Mouse (Mus musculus) kidney, embryonic 16.5 days (tissue): ENCODE measurements around the gene Peak1. TPM values are rescaled to one million over a fixed set of nuclear protein-coding genes. Genes with fewer than 3 reads are reported as not detected.

Source experiments
- ATAC-seq: fragments of 200-750 bp; cut with Nextera tagmentation; 2 replicates; pipeline ENCODE4 v1.8.0; 2017; ENCODE audit warnings: moderate TSS enrichment; ENCODE audit not compliant: low FRiP score, low TSS enrichment
- H3K27ac ChIP-seq: fragments of 300-500 bp; sonication (generic); 2 replicates; pipeline ENCODE4 v1.5.1; 2014; ENCODE audit warnings: low read length
- H3K27me3 ChIP-seq: fragments of 300-500 bp; sonication (generic); 2 replicates; pipeline ENCODE4 v1.6.1; 2014; ENCODE audit warnings: low read length, control low read depth, mixed read lengths; ENCODE audit not compliant: insufficient read depth
- H3K36me3 ChIP-seq: fragments of 300-500 bp; sonication (generic); 2 replicates; pipeline ENCODE4 v1.6.1; 2014; ENCODE audit warnings: low read length, control low read depth, mixed read lengths; ENCODE audit not compliant: insufficient read depth
- H3K4me1 ChIP-seq: fragments of 300-500 bp; sonication (generic); 2 replicates; pipeline ENCODE4 v1.6.1; 2014; ENCODE audit warnings: low read length, control low read depth, mixed read lengths; ENCODE audit not compliant: insufficient read depth
- H3K4me2 ChIP-seq: fragments of 300-500 bp; sonication (generic); replicated peaks from 2 replicates; pipeline ENCODE4 v1.6.1; 2014; ENCODE audit warnings: low read depth, low read length
- H3K4me3 ChIP-seq: fragments of 300-500 bp; sonication (generic); 2 replicates; pipeline ENCODE4 v1.5.1; 2014; ENCODE audit warnings: mild to moderate bottlenecking, low read length
- H3K9ac ChIP-seq: fragments of 300-500 bp; sonication (generic); replicated peaks from 2 replicates; pipeline ENCODE4 v1.6.1; 2014; ENCODE audit warnings: low read length
- H3K9me3 ChIP-seq: fragments of 300-500 bp; sonication (generic); 2 replicates; pipeline ENCODE4 v1.6.1; 2016; ENCODE audit warnings: low read length, control low read depth
- WGBS: fragments of 180-500 bp; shearing (Covaris S2); extraction: QIAGEN DNeasy Blood & Tissue Kit; methylation state at CpG from one replicate; pipeline ENCODE4 v1.1.7; 2014; 5-methylcytosine and 5-hydroxymethylcytosine counted together
- polyA plus RNA-seq: library from polyadenylated mRNA; unstranded; fragments of >200 nt; fragmentation: Nextera tagmentation; extraction: Ambion mirVana; gene quantifications from 2 replicates; pipeline ENCODE4 v1.2.1, GENCODE M21; 2015

Peak1 gene
- polyA plus RNA-seq, 1 experiment from 2014 or later, result 14.0 TPM

GRCm38 (mm10) chr9:56332774-56333173 is 85.1 kb downstream of the Peak1 start:
- Histone ChIP-seq H3K36me3 (no peaks in the 10 kb centered on the region), H3K4me3 (no peak overlapping the region), H3K27ac (no peak overlapping the region), H3K27me3 (no peaks in the 10 kb centered on the region), H3K9me3 (no peaks in the 10 kb centered on the region), H3K4me2 (no peak overlapping the region), H3K4me1 (no peaks in the 10 kb centered on the region), H3K9ac (no peak overlapping the region)
- ATAC-seq, result no peak

- Histone ChIP-seq H3K4me2 (no peak overlapping the region), H3K4me3 (no peak overlapping the region), H3K27ac (no peak overlapping the region), H3K27me3 (no peaks in the 10 kb centered on the region), H3K36me3 (no peaks in the 10 kb centered on the region), H3K9ac (no peak overlapping the region), H3K9me3 (no peaks in the 10 kb centered on the region), H3K4me1 (peaks cover 15% of the 10 kb centered on the region)
- ATAC-seq, result no peak
- WGBS, result 96% methylated on average over 8 of the region's 8 CpGs
Measured at GRCm38 (mm10) chr9:56326511-56327005, 91.3 kb downstream of the Peak1 start.

- H3K27ac ChIP-seq, result no peak overlapping the region
- H3K36me3 ChIP-seq, result no peaks in the 10 kb centered on the region
- no peak overlapping the region for H3K9ac ChIP-seq
- no peaks in the 10 kb centered on the region for H3K27me3 ChIP-seq
- no peaks in the 10 kb centered on the region for H3K9me3 ChIP-seq
- peaks cover 15% of the 10 kb centered on the region for H3K4me1 ChIP-seq
- H3K4me2 ChIP-seq, result no peak overlapping the region
- no peak for ATAC-seq
- 89% methylated on average over 5 of the region's 5 CpGs for WGBS
- H3K4me3 ChIP-seq, result no peak overlapping the region
Measured at GRCm38 (mm10) chr9:56325725-56326124, 92.1 kb downstream of the Peak1 start.

- Histone ChIP-seq H3K4me1 (peaks cover 15% of the 10 kb centered on the region), H3K4me3 (peak overlapping the region; percentile 28), H3K27ac (peak overlapping the region; percentile 87), H3K9me3 (no peaks in the 10 kb centered on the region), H3K27me3 (no peaks in the 10 kb centered on the region), H3K4me2 (peak overlapping the region; percentile 49), H3K36me3 (no peaks in the 10 kb centered on the region), H3K9ac (peak overlapping the region; percentile 58; the same call in 1 of the 2 replicates)
- ATAC-seq, result no peak
- 39% methylated on average over 16 of the region's 16 CpGs for WGBS
Measured at GRCm38 (mm10) chr9:56324576-56325355, 93.1 kb downstream of the Peak1 start.

GRCm38 (mm10) chr9:56321291-56321690 is 96.6 kb downstream of the Peak1 start:
- Histone ChIP-seq H3K27me3 (no peaks in the 10 kb centered on the region), H3K27ac (no peak overlapping the region), H3K9me3 (peaks cover 4% of the 10 kb centered on the region), H3K4me2 (no peak overlapping the region), H3K4me3 (no peak overlapping the region), H3K36me3 (no peaks in the 10 kb centered on the region), H3K9ac (no peak overlapping the region), H3K4me1 (peaks cover 15% of the 10 kb centered on the region)
- ATAC-seq, result no peak
- WGBS, result 54% methylated on average over 2 of the region's 2 CpGs

GRCm38 (mm10) chr9:56314326-56314725 is 103.5 kb downstream of the Peak1 start:
- ATAC-seq, result no peak
- no peaks in the 10 kb centered on the region for H3K36me3 ChIP-seq
- no peak overlapping the region for H3K4me3 ChIP-seq
- WGBS, result 91% methylated on average over 3 of the region's 3 CpGs
- peaks cover 4% of the 10 kb centered on the region for H3K9me3 ChIP-seq
- peaks cover 13% of the 10 kb centered on the region; the same call in 1 of the 2 replicates for H3K4me1 ChIP-seq
- no peak overlapping the region for H3K4me2 ChIP-seq
- no peaks in the 10 kb centered on the region for H3K27me3 ChIP-seq
- no peak overlapping the region for H3K9ac ChIP-seq
- H3K27ac ChIP-seq, result no peak overlapping the region

- no peak overlapping the region for H3K4me2 ChIP-seq
- no peaks in the 10 kb centered on the region for H3K27me3 ChIP-seq
- 63% methylated on average over 2 of the region's 2 CpGs for WGBS
- peaks cover 20% of the 10 kb centered on the region for H3K4me1 ChIP-seq
- H3K4me3 ChIP-seq, result no peak overlapping the region
- no peaks in the 10 kb centered on the region for H3K9me3 ChIP-seq
- H3K36me3 ChIP-seq, result no peaks in the 10 kb centered on the region
- no peak overlapping the region for H3K9ac ChIP-seq
- ATAC-seq, result no peak
- H3K27ac ChIP-seq, result no peak overlapping the region
Measured at GRCm38 (mm10) chr9:56309079-56309478, 108.8 kb downstream of the Peak1 start.

DNA sequence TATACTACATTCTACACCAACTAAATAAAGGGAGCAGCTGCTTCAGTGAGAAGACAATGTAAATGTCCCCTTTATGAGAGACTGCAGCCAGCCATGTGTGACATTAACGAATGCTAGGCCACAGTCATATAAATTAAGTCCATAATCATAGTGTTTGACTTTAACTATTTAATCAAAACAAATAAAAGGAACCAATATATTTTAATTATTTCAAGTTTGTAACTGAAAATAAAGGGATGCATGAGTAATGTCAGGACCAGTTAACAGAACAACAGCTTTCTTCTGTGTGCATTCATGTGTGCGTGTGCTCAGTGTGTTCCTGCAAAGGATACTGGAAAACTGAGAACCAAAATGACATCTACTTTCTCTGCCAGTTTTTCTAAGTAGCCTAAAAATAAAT is 113.3 kb downstream of the Peak1 start:
- no peak overlapping the region for H3K4me3 ChIP-seq
- H3K9me3 ChIP-seq, result no peaks in the 10 kb centered on the region
- peaks cover 12% of the 10 kb centered on the region; the same call in 1 of the 2 replicates for H3K4me1 ChIP-seq
- no peak overlapping the region for H3K27ac ChIP-seq
- WGBS, result 35% methylated on average over 2 of the region's 2 CpGs
- no peak for ATAC-seq
- H3K36me3 ChIP-seq, result no peaks in the 10 kb centered on the region
- no peak overlapping the region for H3K9ac ChIP-seq
- H3K27me3 ChIP-seq, result no peaks in the 10 kb centered on the region
- H3K4me2 ChIP-seq, result no peak overlapping the region

GRCm38 (mm10) chr9:56302921-56303465 is 114.9 kb downstream of the Peak1 start:
- H3K27ac ChIP-seq, result peak overlapping the region; percentile 29; the same call in 1 of the 2 replicates
- 19% methylated on average over 3 of the region's 3 CpGs for WGBS
- H3K9ac ChIP-seq, result no peak overlapping the region
- no peaks in the 10 kb centered on the region for H3K36me3 ChIP-seq
- ATAC-seq, result no peak
- H3K4me1 ChIP-seq, result peaks cover 8% of the 10 kb centered on the region; the same call in 1 of the 2 replicates
- H3K4me2 ChIP-seq, result no peak overlapping the region
- H3K4me3 ChIP-seq, result no peak overlapping the region
- H3K27me3 ChIP-seq, result no peaks in the 10 kb centered on the region
- no peaks in the 10 kb centered on the region for H3K9me3 ChIP-seq

- no peaks in the 10 kb centered on the region for H3K27me3 ChIP-seq
- H3K36me3 ChIP-seq, result no peaks in the 10 kb centered on the region
- 89% methylated on average over 2 of the region's 2 CpGs for WGBS
Measured at GRCm38 (mm10) chr9:56290019-56290418, 127.8 kb downstream of the Peak1 start.

More at GRCm38 (mm10) chr9:56290019-56290418, 127.8 kb downstream of the Peak1 start:
- no peak for ATAC-seq
- Histone ChIP-seq H3K9me3 (no peaks in the 10 kb centered on the region), H3K27ac (no peak overlapping the region), H3K4me2 (no peak overlapping the region), H3K4me3 (no peak overlapping the region), H3K4me1 (peaks cover 10% of the 10 kb centered on the region; the same call in 1 of the 2 replicates), H3K9ac (no peak overlapping the region)
